Mouse (Mus musculus): ENCODE measurements around the gene Crtac1. TPM values are rescaled to one million over a fixed set of nuclear protein-coding genes. Genes with fewer than 3 reads are reported as not detected.

Gene Crtac1
- total and polyA plus RNA-seq, 3 experiments, result not detected

GRCm38 (mm10) chr19:42439353-42439752, 7.8 kb upstream of the Crtac1 start:
- DNase-seq (ENCODE audit: extremely low read depth), result no peak
- peaks cover 84% of the 10 kb centered on the region for H3K27me3 ChIP-seq (replicated peaks)

DNA sequence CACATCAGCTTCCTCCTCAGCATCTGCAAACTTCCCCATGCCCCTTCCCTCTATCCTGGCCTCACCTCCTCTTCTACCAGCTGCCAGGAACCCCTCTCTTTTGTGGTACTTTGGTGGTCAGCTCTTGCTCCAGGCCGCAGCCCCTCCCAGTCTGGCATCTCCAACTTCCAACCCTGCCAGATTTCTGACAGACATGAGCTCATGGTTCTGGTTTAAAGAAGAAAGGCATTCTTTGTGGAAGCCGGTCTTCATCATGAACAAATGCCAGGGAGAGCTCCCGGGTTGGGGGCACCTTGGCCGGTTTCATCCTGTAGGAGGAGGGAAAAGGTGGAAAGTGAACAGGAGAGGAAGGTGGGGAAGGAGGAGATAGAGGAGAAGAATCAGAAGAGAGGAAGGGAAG, 4.0 kb upstream of the Crtac1 start:
- dilution Hi-C loops (cut with MboI; ENCODE audit: extremely low pct_ligation_motif_present, extremely low pct_unique_long_range_greater_than_20kb, low sequenced_read_pairs), result no loop called here
- no peaks in the 10 kb centered on the region for H3K79me2 ChIP-seq (replicated peaks; ENCODE audit: control insufficient read depth, extremely low read depth, insufficient read depth, poor library complexity, severe bottlenecking)
- H3K9me3 ChIP-seq (replicated peaks; ENCODE audit: low read length), result peaks cover 9% of the 10 kb centered on the region
- in situ Hi-C loops (cut with MboI; ENCODE audit: low pct_ligation_motif_present, low pct_unique_long_range_greater_than_20kb, low sequenced_read_pairs), result no loop called here
- no peak for DNase-seq (ENCODE audit: extremely low read depth)
- no peak overlapping the region for H3K27ac ChIP-seq (ENCODE audit: insufficient read depth, low read depth)
- TF ChIP-seq USF2 (conservative IDR thresholded peaks at IDR 0.05; ENCODE audit: low read depth, low read length) (no peak), KAT2A (IDR thresholded peaks at IDR 0.05; ENCODE audit: insufficient replicate concordance, low read length) (no peak), GABPA (IDR thresholded peaks at IDR 0.05; ENCODE audit: insufficient replicate concordance, low read depth, low read length) (no peak), ZC3H11A (IDR thresholded peaks at IDR 0.05; ENCODE audit: low read depth, low read length) (no peak), PAX5 (IDR thresholded peaks at IDR 0.05; ENCODE audit: low read length) (no peak)
- no peaks in the 10 kb centered on the region for H3K4me1 ChIP-seq (ENCODE audit: control insufficient read depth in 1 of 2, insufficient read depth in 2 of 2)
- no peak overlapping the region for H3K9ac ChIP-seq (ENCODE audit: insufficient read depth, low read depth)
- no peak overlapping the region for H3K4me3 ChIP-seq (replicated peaks in 1 of 3; ENCODE audit: low read depth in 2 of 3, low read length in 2 of 3, poor library complexity in 1 of 3)
- no peak overlapping the region for H3K4me2 ChIP-seq (ENCODE audit: insufficient read depth, low read depth, poor library complexity, severe bottlenecking)
- no peaks in the 10 kb centered on the region for H3K36me3 ChIP-seq (replicated peaks in 1 of 2; ENCODE audit: control insufficient read depth in 1 of 2, insufficient read depth in 1 of 2, low read length in 1 of 2)
- peaks cover 73% of the 10 kb centered on the region for H3K27me3 ChIP-seq (replicated peaks)

More at GRCm38 (mm10) chr19:42439353-42439752, 7.8 kb upstream of the Crtac1 start:
- no peak overlapping the region for H3K4me2 ChIP-seq (ENCODE audit: insufficient read depth, low read depth, poor library complexity, severe bottlenecking)
- dilution Hi-C loops (cut with MboI; ENCODE audit: extremely low pct_ligation_motif_present, extremely low pct_unique_long_range_greater_than_20kb, low sequenced_read_pairs) (no loop called here), in situ Hi-C loops (cut with MboI; ENCODE audit: low pct_ligation_motif_present, low pct_unique_long_range_greater_than_20kb, low sequenced_read_pairs) (no loop called here)
- H3K9ac ChIP-seq (ENCODE audit: insufficient read depth, low read depth), result no peak overlapping the region
- TF ChIP-seq UBTF (IDR thresholded peaks at IDR 0.05; ENCODE audit: low read depth, low read length), result no peak
- peak; percentile 10 for TF ChIP-seq RAD21 (IDR thresholded peaks at IDR 0.05; ENCODE audit: low read depth, low read length)
- peak; percentile 28 to 55; a peak in 2 of 4 replicates for TF ChIP-seq CTCF (conservative IDR thresholded peaks at IDR 0.05 in 1 of 2, IDR thresholded peaks at IDR 0.05 in 1 of 2; ENCODE audit: low read depth in 2 of 2, low read length in 2 of 2)
- no peak for TF ChIP-seq SMC3 (IDR thresholded peaks at IDR 0.05; ENCODE audit: low read depth, low read length)
- no peak for TF ChIP-seq MYC (IDR thresholded peaks at IDR 0.05; ENCODE audit: low read depth, low read length)
- TF ChIP-seq EP300 (IDR thresholded peaks at IDR 0.05; ENCODE audit: low read length), result no peak
- TF ChIP-seq GABPA (IDR thresholded peaks at IDR 0.05; ENCODE audit: insufficient replicate concordance, low read depth, low read length), result no peak
- no peak for TF ChIP-seq ETS1 (conservative IDR thresholded peaks at IDR 0.05; ENCODE audit: low read depth, low read length)
- H3K79me2 ChIP-seq (replicated peaks; ENCODE audit: control insufficient read depth, extremely low read depth, insufficient read depth, poor library complexity, severe bottlenecking), result no peaks in the 10 kb centered on the region
- H3K27ac ChIP-seq (ENCODE audit: insufficient read depth, low read depth), result no peak overlapping the region
- no peaks in the 10 kb centered on the region for H3K4me1 ChIP-seq (ENCODE audit: control insufficient read depth in 1 of 2, insufficient read depth in 2 of 2)
- peaks cover 3% of the 10 kb centered on the region for H3K9me3 ChIP-seq (replicated peaks; ENCODE audit: low read length)
- H3K4me3 ChIP-seq (replicated peaks in 1 of 3; ENCODE audit: low read depth in 2 of 3, low read length in 2 of 3, poor library complexity in 1 of 3), result no peak overlapping the region
- no peaks in the 10 kb centered on the region for H3K36me3 ChIP-seq (replicated peaks in 1 of 2; ENCODE audit: control insufficient read depth in 1 of 2, insufficient read depth in 1 of 2, low read length in 1 of 2)

DNA sequence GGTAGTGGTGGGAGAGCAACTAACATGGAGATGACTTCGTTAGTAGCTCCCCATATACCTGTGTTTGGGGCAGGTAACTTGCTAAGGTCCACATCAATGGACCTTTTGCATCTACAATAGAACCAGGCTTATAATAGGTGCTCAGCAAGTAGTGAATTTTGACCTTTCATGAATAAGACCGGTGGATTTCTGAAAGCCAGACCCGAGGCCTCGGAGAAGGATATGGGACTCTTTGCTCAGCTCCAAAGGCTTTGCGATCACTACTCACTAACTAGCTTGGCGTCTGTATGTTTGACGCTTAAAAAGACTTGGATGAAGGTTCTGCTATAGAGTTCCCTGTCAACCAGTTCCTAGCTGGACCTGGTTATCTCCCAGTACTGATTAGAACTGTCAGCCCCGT, 1.2 kb upstream of the Crtac1 start:
- dilution Hi-C loops (cut with MboI; ENCODE audit: extremely low pct_ligation_motif_present, extremely low pct_unique_long_range_greater_than_20kb, low sequenced_read_pairs) (no loop called here), in situ Hi-C loops (cut with MboI; ENCODE audit: low pct_ligation_motif_present, low pct_unique_long_range_greater_than_20kb, low sequenced_read_pairs) (no loop called here)
- no peak for TF ChIP-seq TBP (conservative IDR thresholded peaks at IDR 0.05; ENCODE audit: low read depth, low read length)
- no peak for TF ChIP-seq RAD21 (IDR thresholded peaks at IDR 0.05; ENCODE audit: low read depth, low read length)
- no peak for TF ChIP-seq PAX5 (IDR thresholded peaks at IDR 0.05; ENCODE audit: low read length)
- no peak for TF ChIP-seq ZC3H11A (IDR thresholded peaks at IDR 0.05; ENCODE audit: low read depth, low read length)
- no peak for TF ChIP-seq CHD2 (IDR thresholded peaks at IDR 0.05; ENCODE audit: low read length)
- no peak for TF ChIP-seq RCOR1 (conservative IDR thresholded peaks at IDR 0.05; ENCODE audit: low read depth, low read length)
- no peak for TF ChIP-seq MEF2A (IDR thresholded peaks at IDR 0.05; ENCODE audit: borderline replicate concordance, low read depth, low read length)
- TF ChIP-seq JUND (conservative IDR thresholded peaks at IDR 0.05; ENCODE audit: low read depth, low read length), result no peak
- TF ChIP-seq MAZ (IDR thresholded peaks at IDR 0.05; ENCODE audit: low read depth, low read length), result no peak
- no peak for TF ChIP-seq ZMIZ1 (IDR thresholded peaks at IDR 0.05; ENCODE audit: low read depth, low read length)
- no peak for TF ChIP-seq POLR2AphosphoS2 (IDR thresholded peaks at IDR 0.05; ENCODE audit: low read depth, low read length)
- no peak for TF ChIP-seq TCF12 (IDR thresholded peaks at IDR 0.05; ENCODE audit: low read depth, low read length)
- no peak for TF ChIP-seq CHD1 (IDR thresholded peaks at IDR 0.05; ENCODE audit: low read depth, low read length)
- TF ChIP-seq MAFK (IDR thresholded peaks at IDR 0.05; ENCODE audit: insufficient replicate concordance, low read length), result no peak
- TF ChIP-seq ELF1 (IDR thresholded peaks at IDR 0.05; ENCODE audit: low read depth, low read length), result no peak
- TF ChIP-seq GABPA (IDR thresholded peaks at IDR 0.05; ENCODE audit: insufficient replicate concordance, low read depth, low read length), result no peak
- no peak for TF ChIP-seq KAT2A (IDR thresholded peaks at IDR 0.05; ENCODE audit: insufficient replicate concordance, low read length)
- no peak for TF ChIP-seq MAX (IDR thresholded peaks at IDR 0.05; ENCODE audit: low read length)
- TF ChIP-seq UBTF (IDR thresholded peaks at IDR 0.05; ENCODE audit: low read depth, low read length), result no peak
- no peak for TF ChIP-seq SIN3A (IDR thresholded peaks at IDR 0.05; ENCODE audit: low read length)
- Histone ChIP-seq H3K36me3 (replicated peaks in 1 of 2; ENCODE audit: control insufficient read depth in 1 of 2, insufficient read depth in 1 of 2, low read length in 1 of 2) (no peaks in the 10 kb centered on the region), H3K9ac (ENCODE audit: insufficient read depth, low read depth) (no peak overlapping the region), H3K4me3 (replicated peaks in 1 of 3; ENCODE audit: low read depth in 2 of 3, low read length in 2 of 3, poor library complexity in 1 of 3) (no peak overlapping the region), H3K27me3 (replicated peaks) (peaks cover 60% of the 10 kb centered on the region), H3K4me1 (ENCODE audit: control insufficient read depth in 1 of 2, insufficient read depth in 2 of 2) (no peaks in the 10 kb centered on the region), H3K79me2 (replicated peaks; ENCODE audit: control insufficient read depth, extremely low read depth, insufficient read depth, poor library complexity, severe bottlenecking) (no peaks in the 10 kb centered on the region), H3K9me3 (replicated peaks; ENCODE audit: low read length) (peaks cover 7% of the 10 kb centered on the region), H3K27ac (ENCODE audit: insufficient read depth, low read depth) (no peak overlapping the region), H3K4me2 (ENCODE audit: insufficient read depth, low read depth, poor library complexity, severe bottlenecking) (no peak overlapping the region)
- no peak for DNase-seq (ENCODE audit: extremely low read depth)

Measured in CH12.LX (cell line).